Mouse (Mus musculus): Measurements from ENCODE around the gene Zfp541.

The Zfp541 gene

GRCm38 (mm10) chr7:16045538-16045937, 16.1 kb upstream of the Zfp541 start:
- no peak for DNase-seq

GRCm38 (mm10) chr7:16046101-16046480, 15.5 kb upstream of the Zfp541 start:
- DNase-seq: peak; percentile 59 to 72

- DNase-seq: peak; percentile 71 to 82
These were observed 14.9 kb upstream of the Zfp541 start for GRCm38 (mm10) chr7:16046481-16047337.

GRCm38 (mm10) chr7:16047338-16048146, 14.1 kb upstream of the Zfp541 start, which contains the start of gene Bicra:
TSS of gene Bicra (minus strand) at chr7:16047921.
- DNase-seq: peak; percentile 93 to 95

- DNase-seq: peak; percentile 96 to 97
These were observed 13.4 kb upstream of the Zfp541 start for GRCm38 (mm10) chr7:16048164-16048564.

- peak; percentile 53 to 73 for DNase-seq
These were observed 12.7 kb upstream of the Zfp541 start for GRCm38 (mm10) chr7:16048675-16049575.

GRCm38 (mm10) chr7:16049576-16049915, 12.1 kb upstream of the Zfp541 start:
- no peak for DNase-seq

GRCm38 (mm10) chr7:16050600-16050999, 11.0 kb upstream of the Zfp541 start:
- no peak for DNase-seq

- peak; percentile 86 to 91 for DNase-seq
These were observed 9.6 kb upstream of the Zfp541 start for GRCm38 (mm10) chr7:16051883-16052595.

- DNase-seq: peak; percentile 97 to 99
These were observed 8.9 kb upstream of the Zfp541 start for GRCm38 (mm10) chr7:16052684-16053083.

GRCm38 (mm10) chr7:16053105-16053504, 8.5 kb upstream of the Zfp541 start:
- no peak for DNase-seq

- no peak for DNase-seq
These were observed 6.6 kb upstream of the Zfp541 start for GRCm38 (mm10) chr7:16054966-16055365.

GRCm38 (mm10) chr7:16055665-16056064, 5.9 kb upstream of the Zfp541 start:
- DNase-seq: no peak

GRCm38 (mm10) chr7:16056459-16057135, 5.0 kb upstream of the Zfp541 start:
- DNase-seq: peak; percentile 46 to 50

- no peak for DNase-seq
These were observed 4.5 kb upstream of the Zfp541 start for GRCm38 (mm10) chr7:16057136-16057534.

- DNase-seq: no peak
These were observed 446 bp downstream of the Zfp541 start for GRCm38 (mm10) chr7:16062099-16062420.

GRCm38 (mm10) chr7:16063490-16063889, 1.9 kb downstream of the Zfp541 start:
- no peak for DNase-seq

GRCm38 (mm10) chr7:16070846-16071245, 9.2 kb downstream of the Zfp541 start:
- DNase-seq: no peak

GRCm38 (mm10) chr7:16071906-16072305, 10.3 kb downstream of the Zfp541 start:
- DNase-seq: no peak

GRCm38 (mm10) chr7:16079947-16080346, 18.3 kb downstream of the Zfp541 start:
- DNase-seq: no peak

GRCm38 (mm10) chr7:16080581-16080980, 19.0 kb downstream of the Zfp541 start:
- no peak for DNase-seq

- DNase-seq: no peak
These were observed 21.7 kb downstream of the Zfp541 start for GRCm38 (mm10) chr7:16083361-16083760.
